Mouse (Mus musculus): ENCODE measurements around the gene Sdad1. TPM values are rescaled to one million over a fixed set of nuclear protein-coding genes. Genes with fewer than 3 reads are reported as not detected.

The Sdad1 gene
- total and polyA plus RNA-seq, 3 experiments = 62.6 to 85.3 (median 76.9) TPM

DNA sequence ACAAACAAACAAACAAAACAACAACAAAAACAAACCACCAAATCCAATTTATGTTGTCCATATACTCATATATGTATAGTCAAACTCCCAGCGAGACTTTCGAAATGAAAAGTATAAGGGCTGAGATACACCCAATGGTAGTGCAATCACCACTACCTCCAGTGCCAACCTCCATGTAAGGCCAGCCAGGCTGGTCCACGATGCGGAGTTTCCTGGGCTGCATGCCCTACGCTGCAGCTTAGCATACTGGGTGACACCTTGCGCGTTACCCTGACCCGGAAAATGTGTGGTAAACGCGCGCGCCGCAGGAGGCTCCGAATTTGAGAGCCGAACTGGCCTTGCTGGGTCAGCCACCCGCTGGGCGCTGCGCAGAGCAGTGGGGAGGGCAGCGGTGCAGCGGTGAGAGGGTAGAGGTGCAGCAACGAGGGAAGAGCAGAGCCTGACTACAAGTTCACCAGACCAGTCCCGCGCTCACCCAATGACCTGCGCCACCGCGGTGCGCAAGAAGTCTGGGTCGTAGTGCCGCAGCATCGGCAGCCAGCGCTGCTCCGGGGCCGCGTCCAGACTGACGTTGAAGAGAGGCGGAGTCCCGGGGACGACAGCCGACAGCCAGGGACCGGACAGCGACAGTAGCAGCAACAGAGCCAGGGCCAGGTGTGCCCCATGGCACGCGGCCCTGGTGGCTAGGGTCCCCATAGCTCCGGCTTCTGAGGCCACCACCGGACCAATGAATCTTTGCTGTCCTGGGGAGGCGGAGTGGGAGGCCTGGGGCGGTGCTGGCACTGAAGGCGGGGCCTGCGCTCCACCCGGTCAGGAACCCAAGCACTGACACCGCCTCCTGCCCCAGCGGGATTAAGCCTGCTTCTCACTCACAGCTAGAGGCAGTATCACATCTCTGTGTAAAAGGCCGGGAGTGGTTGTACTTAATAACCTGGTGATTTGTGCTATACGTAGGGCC is 32.6 kb downstream of the Sdad1 start, which contains the start of gene Naaa:
Gene Naaa, minus strand, starts transcription at position 734 of the 958 bp plus-strand sequence.
- TF ChIP-seq POLR2AphosphoS5 (IDR thresholded peaks at IDR 0.05; ENCODE audit: insufficient replicate concordance, low read depth, low read length) (no peak), GATA1 (IDR thresholded peaks at IDR 0.05; ENCODE audit: borderline replicate concordance, low read length) (no peak), GATA2 (IDR thresholded peaks at IDR 0.05; ENCODE audit: borderline replicate concordance, low read depth, low read length) (no peak), TAL1 (conservative IDR thresholded peaks at IDR 0.05; ENCODE audit: low read depth, low read length) (no peak), CTCF (IDR thresholded peaks at IDR 0.05; ENCODE audit: low read depth, low read length) (no peak)
- Histone ChIP-seq H3K4me3 (ENCODE audit: low read depth, low read length) (peak within 1 kb of the TSS; percentile 88), H3K36me3 (replicated peaks) (peaks cover 37% of the 10 kb centered on the region), H3K9me3 (replicated peaks) (no peaks in the 10 kb centered on the region), H3K27me3 (ENCODE audit: insufficient read depth, low read length) (no peaks in the 10 kb centered on the region), H3K4me1 (ENCODE audit: insufficient read depth, low read depth, low read length) (peaks cover 49% of the 10 kb centered on the region)
- DNase-seq (ENCODE audit: low spot score) (peak; percentile 81), ATAC-seq (ENCODE audit: extremely low read depth, insufficient number of reproducible peaks, low FRiP score, poor library complexity, severe bottlenecking) (peak; percentile 89)

GRCm38 (mm10) chr5:92270496-92270895 is 39.8 kb downstream of the Sdad1 start:
- Histone ChIP-seq H3K36me3 (replicated peaks) (peaks cover 48% of the 10 kb centered on the region), H3K27me3 (ENCODE audit: insufficient read depth, low read length) (no peaks in the 10 kb centered on the region), H3K4me1 (ENCODE audit: insufficient read depth, low read depth, low read length) (peaks cover 10% of the 10 kb centered on the region), H3K4me3 (ENCODE audit: low read depth, low read length) (no peak overlapping the region), H3K9me3 (replicated peaks) (no peaks in the 10 kb centered on the region)
- TF ChIP-seq GATA1 (IDR thresholded peaks at IDR 0.05; ENCODE audit: borderline replicate concordance, low read length) (no peak), CTCF (IDR thresholded peaks at IDR 0.05; ENCODE audit: low read depth, low read length) (no peak), POLR2AphosphoS5 (IDR thresholded peaks at IDR 0.05; ENCODE audit: insufficient replicate concordance, low read depth, low read length) (no peak), GATA2 (IDR thresholded peaks at IDR 0.05; ENCODE audit: borderline replicate concordance, low read depth, low read length) (no peak), TAL1 (conservative IDR thresholded peaks at IDR 0.05; ENCODE audit: low read depth, low read length) (no peak)
- no peak for ATAC-seq (ENCODE audit: extremely low read depth, insufficient number of reproducible peaks, low FRiP score, poor library complexity, severe bottlenecking)
- DNase-seq (ENCODE audit: low spot score) = no peak

GRCm38 (mm10) chr5:92263761-92264359 is 46.4 kb downstream of the Sdad1 start:
- no peak for ATAC-seq (ENCODE audit: extremely low read depth, insufficient number of reproducible peaks, low FRiP score, poor library complexity, severe bottlenecking)
- H3K4me1 ChIP-seq (ENCODE audit: insufficient read depth, low read depth, low read length) = peaks cover 6% of the 10 kb centered on the region
- H3K4me3 ChIP-seq (ENCODE audit: low read depth, low read length) = no peak overlapping the region
- H3K9me3 ChIP-seq (replicated peaks) = no peaks in the 10 kb centered on the region
- TF ChIP-seq GATA1 (IDR thresholded peaks at IDR 0.05; ENCODE audit: borderline replicate concordance, low read length) (no peak), GATA2 (IDR thresholded peaks at IDR 0.05; ENCODE audit: borderline replicate concordance, low read depth, low read length) (no peak), POLR2AphosphoS5 (IDR thresholded peaks at IDR 0.05; ENCODE audit: insufficient replicate concordance, low read depth, low read length) (no peak), CTCF (IDR thresholded peaks at IDR 0.05; ENCODE audit: low read depth, low read length) (no peak), TAL1 (conservative IDR thresholded peaks at IDR 0.05; ENCODE audit: low read depth, low read length) (no peak)
- no peaks in the 10 kb centered on the region for H3K27me3 ChIP-seq (ENCODE audit: insufficient read depth, low read length)
- no peak for DNase-seq (ENCODE audit: low spot score)
- peaks cover 76% of the 10 kb centered on the region for H3K36me3 ChIP-seq (replicated peaks)

DNA sequence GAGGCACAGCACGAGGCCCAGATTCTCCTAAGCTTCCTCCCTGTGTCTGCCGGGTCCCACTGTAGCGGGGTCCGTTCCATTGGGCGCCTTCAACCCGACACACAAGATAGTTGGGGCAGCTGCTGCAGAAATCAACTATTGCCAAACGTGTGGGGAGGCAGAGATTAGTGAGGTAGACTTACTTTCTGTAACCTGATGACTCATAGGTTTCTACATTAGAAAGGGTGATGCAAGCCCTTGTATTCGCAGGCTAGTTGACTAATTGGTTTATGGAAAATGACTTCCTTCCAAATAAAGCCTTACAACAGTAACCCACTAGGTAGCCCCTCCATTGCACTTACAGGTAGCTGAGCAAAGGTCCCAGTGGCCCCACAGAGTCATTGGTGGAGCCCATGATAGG is 47.6 kb downstream of the Sdad1 start:
- H3K27me3 ChIP-seq (ENCODE audit: insufficient read depth, low read length) = no peaks in the 10 kb centered on the region
- peaks cover 6% of the 10 kb centered on the region for H3K4me1 ChIP-seq (ENCODE audit: insufficient read depth, low read depth, low read length)
- DNase-seq (ENCODE audit: low spot score) = no peak
- no peaks in the 10 kb centered on the region for H3K9me3 ChIP-seq (replicated peaks)
- peaks cover 78% of the 10 kb centered on the region for H3K36me3 ChIP-seq (replicated peaks)
- TF ChIP-seq CTCF (IDR thresholded peaks at IDR 0.05; ENCODE audit: low read depth, low read length) (no peak), GATA1 (IDR thresholded peaks at IDR 0.05; ENCODE audit: borderline replicate concordance, low read length) (no peak), TAL1 (conservative IDR thresholded peaks at IDR 0.05; ENCODE audit: low read depth, low read length) (no peak), POLR2AphosphoS5 (IDR thresholded peaks at IDR 0.05; ENCODE audit: insufficient replicate concordance, low read depth, low read length) (no peak), GATA2 (IDR thresholded peaks at IDR 0.05; ENCODE audit: borderline replicate concordance, low read depth, low read length) (no peak)
- no peak overlapping the region for H3K4me3 ChIP-seq (ENCODE audit: low read depth, low read length)
- ATAC-seq (ENCODE audit: extremely low read depth, insufficient number of reproducible peaks, low FRiP score, poor library complexity, severe bottlenecking) = no peak

- Histone ChIP-seq H3K4me1 (ENCODE audit: insufficient read depth, low read depth, low read length) (peaks cover 6% of the 10 kb centered on the region), H3K27me3 (ENCODE audit: insufficient read depth, low read length) (peaks cover 3% of the 10 kb centered on the region), H3K36me3 (replicated peaks) (peaks cover 28% of the 10 kb centered on the region), H3K9me3 (replicated peaks) (no peaks in the 10 kb centered on the region), H3K4me3 (ENCODE audit: low read depth, low read length) (no peak within 1 kb of the TSS)
- TF ChIP-seq CTCF (IDR thresholded peaks at IDR 0.05; ENCODE audit: low read depth, low read length) = no peak
- TF ChIP-seq GATA1 (IDR thresholded peaks at IDR 0.05; ENCODE audit: borderline replicate concordance, low read length) = no peak
- no peak for TF ChIP-seq GATA2 (IDR thresholded peaks at IDR 0.05; ENCODE audit: borderline replicate concordance, low read depth, low read length)
- no peak for TF ChIP-seq TAL1 (conservative IDR thresholded peaks at IDR 0.05; ENCODE audit: low read depth, low read length)
- TF ChIP-seq POLR2AphosphoS5 (IDR thresholded peaks at IDR 0.05; ENCODE audit: insufficient replicate concordance, low read depth, low read length) = no peak
- DNase-seq (ENCODE audit: low spot score) (no peak), ATAC-seq (ENCODE audit: extremely low read depth, insufficient number of reproducible peaks, low FRiP score, poor library complexity, severe bottlenecking) (no peak)
Measured at GRCm38 (mm10) chr5:92256218-92256617, 54.1 kb downstream of the Sdad1 start, which contains the start of gene Ppef2. Gene Ppef2 (minus strand): TSS chr5:92256278.

- peaks cover 14% of the 10 kb centered on the region for H3K36me3 ChIP-seq (replicated peaks)
- no peak for ATAC-seq (ENCODE audit: extremely low read depth, insufficient number of reproducible peaks, low FRiP score, poor library complexity, severe bottlenecking)
- H3K9me3 ChIP-seq (replicated peaks) = no peaks in the 10 kb centered on the region
- H3K4me3 ChIP-seq (ENCODE audit: low read depth, low read length) = no peak overlapping the region
- peaks cover 11% of the 10 kb centered on the region for H3K27me3 ChIP-seq (ENCODE audit: insufficient read depth, low read length)
- H3K4me1 ChIP-seq (ENCODE audit: insufficient read depth, low read depth, low read length) = no peaks in the 10 kb centered on the region; the same call in none of the 2 replicates
- TF ChIP-seq POLR2AphosphoS5 (IDR thresholded peaks at IDR 0.05; ENCODE audit: insufficient replicate concordance, low read depth, low read length) (no peak), TAL1 (conservative IDR thresholded peaks at IDR 0.05; ENCODE audit: low read depth, low read length) (no peak), GATA2 (IDR thresholded peaks at IDR 0.05; ENCODE audit: borderline replicate concordance, low read depth, low read length) (no peak), CTCF (IDR thresholded peaks at IDR 0.05; ENCODE audit: low read depth, low read length) (no peak), GATA1 (IDR thresholded peaks at IDR 0.05; ENCODE audit: borderline replicate concordance, low read length) (no peak)
- no peak for DNase-seq (ENCODE audit: low spot score)
Measured at GRCm38 (mm10) chr5:92254476-92254875, 55.8 kb downstream of the Sdad1 start.

All from G1E (cell line).